Mouse (Mus musculus): Measurements from ENCODE around the gene Plk5. TPM values are rescaled to one million over a fixed set of nuclear protein-coding genes. Genes with fewer than 3 reads are reported as not detected.

Plk5 gene
- 2.9 and 3.2 TPM in 2 replicates for polyA plus RNA-seq (2014; fragmentation: Nextera tagmentation; extraction: Ambion mirVana)

DNA sequence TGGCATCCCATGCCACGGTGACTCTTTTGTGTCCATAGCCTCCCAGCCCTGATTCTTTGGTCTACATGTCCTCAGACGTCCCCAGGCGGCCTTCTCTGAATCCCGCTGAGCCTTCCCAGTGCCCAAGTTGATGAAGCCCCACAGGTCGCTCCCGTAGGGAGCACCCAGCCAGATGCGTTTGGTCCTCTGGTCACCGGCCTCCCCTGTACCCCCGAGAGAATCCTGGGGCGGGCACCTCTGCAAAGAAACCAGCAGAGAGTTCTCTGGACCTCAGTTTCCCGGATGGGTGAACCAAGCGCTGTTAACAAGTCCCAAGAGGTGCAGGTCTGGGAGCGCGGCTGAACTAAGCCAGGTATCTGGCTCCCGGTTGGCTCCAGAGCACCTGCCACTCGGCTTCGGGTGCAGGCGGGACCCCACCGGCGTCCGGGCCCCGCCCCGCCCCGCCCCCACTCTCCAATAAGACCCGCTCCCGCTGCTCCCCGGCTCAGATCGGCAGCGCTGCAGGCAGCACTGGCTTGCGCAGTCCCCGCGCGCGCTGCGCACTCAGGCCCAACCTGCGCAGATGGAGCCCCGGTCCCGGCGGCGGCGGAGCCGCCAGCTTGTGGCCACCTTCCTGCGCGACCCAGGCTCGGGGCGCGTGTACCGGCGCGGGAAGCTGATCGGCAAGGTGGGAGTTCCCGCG lies at the start of gene Plk5:
Gene Plk5 (plus strand): TSS at position 459 of the 682 bp plus-strand sequence.
- WGBS, result 1% methylated on average over 51 of the region's 53 CpGs
- DNase-seq, result peak; percentile 51
- H3K4me3 ChIP-seq (replicated peaks; ENCODE audit: low read depth, low read length), result peak within 1 kb of the TSS; percentile 32
- H3K9me3 ChIP-seq (ENCODE audit: control insufficient read depth, low read length), result no peaks in the 10 kb centered on the region
- peak within 1 kb of the TSS; percentile 26; the same call in 1 of the 2 replicates for H3K9ac ChIP-seq (replicated peaks; ENCODE audit: low read length)
- H3K36me3 ChIP-seq (ENCODE audit: control insufficient read depth, insufficient read depth, low read length), result no peaks in the 10 kb centered on the region
- peaks cover 51% of the 10 kb centered on the region for H3K27me3 ChIP-seq (ENCODE audit: control insufficient read depth, insufficient read depth, low read length)
- H3K4me1 ChIP-seq (ENCODE audit: control insufficient read depth, insufficient read depth, low read length), result peaks cover 7% of the 10 kb centered on the region; the same call in 1 of the 2 replicates
- H3K4me2 ChIP-seq (ENCODE audit: low read length), result peak within 1 kb of the TSS; percentile 54
- ATAC-seq (ENCODE audit: low FRiP score, low TSS enrichment), result no peak
- H3K27ac ChIP-seq (replicated peaks; ENCODE audit: low read depth, low read length), result no peak within 1 kb of the TSS

DNA sequence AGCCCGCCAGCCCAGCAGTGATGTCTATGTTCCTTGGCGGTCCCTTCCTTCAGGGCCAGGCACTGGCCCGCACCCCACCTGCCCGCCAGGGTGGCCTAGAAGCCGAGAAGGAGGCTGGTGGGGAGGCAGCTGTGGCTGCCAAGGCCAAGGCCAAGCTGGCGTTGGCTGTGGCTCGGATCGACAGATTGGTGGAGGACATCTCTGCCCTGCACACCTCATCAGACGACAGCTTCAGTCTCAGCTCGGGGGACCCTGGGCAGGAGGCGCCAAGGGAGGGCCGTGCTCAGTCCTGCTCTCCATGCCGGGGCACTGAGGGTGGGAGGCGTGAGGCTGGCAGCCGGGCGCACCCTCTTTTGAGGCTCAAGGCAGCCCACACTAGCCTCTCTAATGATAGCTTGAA lies 44.7 kb upstream of the Plk5 start:
- Histone ChIP-seq H3K27me3 (ENCODE audit: control insufficient read depth, insufficient read depth, low read length) (no peaks in the 10 kb centered on the region), H3K36me3 (ENCODE audit: control insufficient read depth, insufficient read depth, low read length) (peaks cover 99% of the 10 kb centered on the region), H3K27ac (replicated peaks; ENCODE audit: low read depth, low read length) (no peak overlapping the region), H3K4me1 (ENCODE audit: control insufficient read depth, insufficient read depth, low read length) (no peaks in the 10 kb centered on the region), H3K9me3 (ENCODE audit: control insufficient read depth, low read length) (no peaks in the 10 kb centered on the region), H3K4me2 (ENCODE audit: low read length) (no peak overlapping the region), H3K9ac (replicated peaks; ENCODE audit: low read length) (no peak overlapping the region), H3K4me3 (replicated peaks; ENCODE audit: low read depth, low read length) (no peak overlapping the region)
- WGBS, result 88% methylated on average over 16 of the region's 16 CpGs
- DNase-seq (no peak), ATAC-seq (ENCODE audit: low FRiP score, low TSS enrichment) (no peak)

DNA sequence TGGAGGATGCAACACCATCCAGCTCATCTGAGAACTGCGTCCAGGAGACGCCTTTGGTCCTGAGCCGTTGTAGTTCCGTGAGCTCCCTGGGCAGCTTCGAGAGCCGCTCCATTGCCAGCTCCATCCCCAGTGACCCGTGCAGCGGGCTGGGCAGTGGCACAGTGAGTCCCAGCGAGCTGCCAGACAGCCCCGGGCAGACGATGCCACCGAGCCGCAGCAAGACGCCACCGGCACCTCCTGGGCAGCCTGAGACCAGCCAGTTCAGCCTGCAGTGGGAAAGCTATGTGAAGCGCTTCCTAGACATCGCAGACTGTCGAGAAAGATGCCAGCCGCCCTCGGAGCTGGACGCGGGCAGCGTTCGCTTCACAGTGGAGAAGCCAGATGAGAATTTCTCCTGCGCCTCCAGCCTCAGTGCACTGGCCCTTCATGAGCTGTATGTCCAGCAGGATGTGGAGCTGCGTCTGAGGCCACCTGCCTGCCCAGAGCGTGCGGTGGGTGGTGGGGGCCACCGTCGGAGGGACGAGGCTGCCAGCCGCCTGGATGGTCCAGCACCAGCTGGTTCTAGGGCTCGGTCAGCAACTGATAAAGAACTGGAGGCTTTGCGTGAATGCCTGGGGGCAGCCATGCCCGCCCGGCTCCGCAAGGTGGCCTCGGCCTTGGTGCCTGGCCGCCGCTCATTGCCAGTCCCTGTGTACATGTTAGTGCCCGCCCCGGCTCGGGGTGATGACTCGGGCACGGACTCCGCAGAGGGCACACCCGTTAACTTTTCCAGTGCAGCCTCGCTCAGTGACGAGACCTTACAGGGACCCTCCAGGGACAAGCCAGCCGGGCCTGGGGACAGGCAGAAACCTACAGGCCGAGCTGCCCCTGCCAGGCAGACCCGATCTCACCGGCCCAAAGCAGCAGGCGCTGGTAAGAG lies 43.4 kb upstream of the Plk5 start:
- H3K9me3 ChIP-seq (ENCODE audit: control insufficient read depth, low read length), result no peaks in the 10 kb centered on the region
- H3K36me3 ChIP-seq (ENCODE audit: control insufficient read depth, insufficient read depth, low read length), result peaks cover 99% of the 10 kb centered on the region
- WGBS, result 74% methylated on average over 54 of the region's 54 CpGs
- DNase-seq, result no peak
- H3K27ac ChIP-seq (replicated peaks; ENCODE audit: low read depth, low read length), result no peak overlapping the region
- no peak overlapping the region for H3K9ac ChIP-seq (replicated peaks; ENCODE audit: low read length)
- no peaks in the 10 kb centered on the region for H3K27me3 ChIP-seq (ENCODE audit: control insufficient read depth, insufficient read depth, low read length)
- ATAC-seq (ENCODE audit: low FRiP score, low TSS enrichment), result no peak
- no peaks in the 10 kb centered on the region for H3K4me1 ChIP-seq (ENCODE audit: control insufficient read depth, insufficient read depth, low read length)
- no peak overlapping the region for H3K4me3 ChIP-seq (replicated peaks; ENCODE audit: low read depth, low read length)
- H3K4me2 ChIP-seq (ENCODE audit: low read length), result no peak overlapping the region

DNA sequence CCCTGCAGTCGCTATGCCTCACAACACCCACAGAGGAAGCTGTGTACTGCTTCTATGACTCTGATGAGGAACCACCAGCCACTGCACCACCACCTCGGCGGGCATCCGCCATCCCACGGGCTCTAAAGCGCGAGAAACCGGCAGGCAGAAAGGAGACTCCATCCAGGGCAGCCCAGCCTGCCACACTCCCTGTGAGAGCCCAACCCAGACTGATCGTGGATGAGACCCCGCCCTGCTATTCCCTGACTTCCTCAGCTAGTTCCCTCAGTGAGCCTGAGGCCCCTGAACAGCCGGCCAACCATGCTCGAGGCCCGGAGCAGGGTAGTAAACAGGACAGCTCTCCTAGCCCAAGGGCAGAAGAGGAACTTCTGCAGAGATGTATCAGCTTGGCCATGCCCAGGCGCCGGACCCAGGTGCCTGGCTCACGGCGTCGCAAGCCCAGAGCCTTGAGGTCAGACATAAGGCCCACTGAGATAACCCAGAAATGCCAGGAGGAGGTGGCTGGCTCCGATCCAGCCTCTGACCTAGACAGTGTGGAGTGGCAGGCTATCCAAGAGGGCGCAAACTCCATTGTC lies 42.5 kb upstream of the Plk5 start:
- Histone ChIP-seq H3K9me3 (ENCODE audit: control insufficient read depth, low read length) (no peaks in the 10 kb centered on the region), H3K4me2 (ENCODE audit: low read length) (no peak overlapping the region), H3K4me1 (ENCODE audit: control insufficient read depth, insufficient read depth, low read length) (no peaks in the 10 kb centered on the region), H3K4me3 (replicated peaks; ENCODE audit: low read depth, low read length) (no peak overlapping the region), H3K27ac (replicated peaks; ENCODE audit: low read depth, low read length) (no peak overlapping the region), H3K36me3 (ENCODE audit: control insufficient read depth, insufficient read depth, low read length) (peaks cover 99% of the 10 kb centered on the region), H3K27me3 (ENCODE audit: control insufficient read depth, insufficient read depth, low read length) (no peaks in the 10 kb centered on the region), H3K9ac (replicated peaks; ENCODE audit: low read length) (no peak overlapping the region)
- WGBS, result 70% methylated on average over 20 of the region's 20 CpGs
- DNase-seq (no peak), ATAC-seq (ENCODE audit: low FRiP score, low TSS enrichment) (no peak)

DNA sequence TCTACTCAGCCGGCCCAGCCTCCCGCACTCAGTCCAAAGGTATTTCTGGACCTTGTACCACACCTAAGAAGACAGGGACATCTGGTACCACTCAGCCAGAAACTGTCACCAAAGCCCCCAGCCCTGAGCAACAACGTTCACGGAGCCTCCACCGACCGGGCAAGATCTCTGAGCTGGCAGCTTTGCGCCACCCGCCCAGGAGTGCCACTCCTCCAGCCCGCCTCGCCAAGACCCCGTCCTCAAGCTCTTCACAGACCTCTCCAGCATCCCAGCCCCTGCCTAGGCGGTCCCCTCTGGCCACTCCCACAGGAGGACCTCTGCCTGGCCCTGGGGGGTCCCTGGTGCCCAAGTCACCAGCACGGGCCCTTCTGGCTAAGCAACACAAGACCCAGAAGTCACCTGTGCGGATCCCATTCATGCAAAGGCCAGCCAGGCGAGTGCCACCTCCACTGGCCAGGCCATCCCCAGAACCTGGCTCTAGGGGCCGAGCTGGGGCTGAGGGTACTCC lies 41.7 kb upstream of the Plk5 start:
- no peaks in the 10 kb centered on the region for H3K27me3 ChIP-seq (ENCODE audit: control insufficient read depth, insufficient read depth, low read length)
- peaks cover 94% of the 10 kb centered on the region for H3K36me3 ChIP-seq (ENCODE audit: control insufficient read depth, insufficient read depth, low read length)
- no peak overlapping the region for H3K4me3 ChIP-seq (replicated peaks; ENCODE audit: low read depth, low read length)
- no peak overlapping the region; the same call in 1 of the 2 replicates for H3K9ac ChIP-seq (replicated peaks; ENCODE audit: low read length)
- peaks cover 3% of the 10 kb centered on the region for H3K4me1 ChIP-seq (ENCODE audit: control insufficient read depth, insufficient read depth, low read length)
- ATAC-seq (ENCODE audit: low FRiP score, low TSS enrichment) (no peak), DNase-seq (no peak)
- no peak overlapping the region for H3K27ac ChIP-seq (replicated peaks; ENCODE audit: low read depth, low read length)
- H3K9me3 ChIP-seq (ENCODE audit: control insufficient read depth, low read length), result no peaks in the 10 kb centered on the region
- WGBS, result 64% methylated on average over 16 of the region's 16 CpGs
- no peak overlapping the region for H3K4me2 ChIP-seq (ENCODE audit: low read length)

DNA sequence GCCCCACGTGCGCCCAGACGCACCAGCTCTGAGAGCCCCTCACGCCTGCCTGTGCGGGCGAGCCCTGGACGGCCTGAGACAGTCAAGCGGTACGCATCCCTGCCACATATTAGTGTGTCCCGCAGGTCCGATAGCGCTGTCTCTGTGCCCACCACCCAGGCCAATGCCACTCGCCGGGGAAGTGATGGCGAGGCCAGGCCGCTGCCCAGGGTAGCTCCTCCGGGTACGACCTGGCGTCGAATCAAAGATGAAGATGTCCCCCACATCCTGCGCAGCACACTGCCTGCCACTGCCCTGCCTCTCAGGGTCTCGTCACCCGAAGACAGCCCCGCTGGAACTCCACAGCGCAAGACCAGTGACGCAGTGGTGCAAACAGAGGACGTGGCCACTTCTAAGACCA lies 40.9 kb upstream of the Plk5 start:
- Histone ChIP-seq H3K27ac (replicated peaks; ENCODE audit: low read depth, low read length) (no peak overlapping the region), H3K9ac (replicated peaks; ENCODE audit: low read length) (no peak overlapping the region), H3K4me2 (ENCODE audit: low read length) (no peak overlapping the region), H3K36me3 (ENCODE audit: control insufficient read depth, insufficient read depth, low read length) (peaks cover 87% of the 10 kb centered on the region), H3K4me1 (ENCODE audit: control insufficient read depth, insufficient read depth, low read length) (peaks cover 8% of the 10 kb centered on the region), H3K9me3 (ENCODE audit: control insufficient read depth, low read length) (no peaks in the 10 kb centered on the region), H3K27me3 (ENCODE audit: control insufficient read depth, insufficient read depth, low read length) (no peaks in the 10 kb centered on the region), H3K4me3 (replicated peaks; ENCODE audit: low read depth, low read length) (no peak overlapping the region)
- no peak for DNase-seq
- WGBS, result 57% methylated on average over 27 of the region's 27 CpGs
- ATAC-seq (ENCODE audit: low FRiP score, low TSS enrichment), result no peak

DNA sequence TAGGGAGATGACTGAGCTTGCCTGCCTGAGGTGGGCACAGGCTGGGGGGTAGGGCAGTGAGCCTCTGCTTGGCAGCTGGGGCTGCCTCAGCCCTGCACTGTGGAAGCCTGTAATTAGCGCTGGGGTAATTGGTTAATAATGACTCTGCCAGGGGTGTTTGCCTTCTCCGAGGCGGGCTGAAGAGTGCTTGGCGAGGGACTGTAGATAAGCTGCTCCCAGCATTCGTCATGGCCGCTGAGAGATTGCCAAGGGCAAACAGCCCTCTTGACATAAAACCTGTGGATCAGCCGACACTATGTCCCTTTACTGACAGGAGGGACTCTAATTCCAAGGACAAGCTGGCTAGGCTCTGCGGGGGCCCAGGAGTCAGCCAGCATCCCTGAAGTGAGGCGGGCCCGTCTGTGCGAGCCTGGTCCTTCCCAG lies 39.9 kb upstream of the Plk5 start:
- Histone ChIP-seq H3K9ac (replicated peaks; ENCODE audit: low read length) (no peak overlapping the region), H3K4me1 (ENCODE audit: control insufficient read depth, insufficient read depth, low read length) (peaks cover 8% of the 10 kb centered on the region), H3K4me3 (replicated peaks; ENCODE audit: low read depth, low read length) (no peak overlapping the region), H3K27me3 (ENCODE audit: control insufficient read depth, insufficient read depth, low read length) (no peaks in the 10 kb centered on the region), H3K4me2 (ENCODE audit: low read length) (no peak overlapping the region), H3K9me3 (ENCODE audit: control insufficient read depth, low read length) (no peaks in the 10 kb centered on the region), H3K36me3 (ENCODE audit: control insufficient read depth, insufficient read depth, low read length) (peaks cover 77% of the 10 kb centered on the region), H3K27ac (replicated peaks; ENCODE audit: low read depth, low read length) (no peak overlapping the region)
- ATAC-seq (ENCODE audit: low FRiP score, low TSS enrichment) (no peak), DNase-seq (no peak)
- 37% methylated on average over 11 of the region's 11 CpGs for WGBS

DNA sequence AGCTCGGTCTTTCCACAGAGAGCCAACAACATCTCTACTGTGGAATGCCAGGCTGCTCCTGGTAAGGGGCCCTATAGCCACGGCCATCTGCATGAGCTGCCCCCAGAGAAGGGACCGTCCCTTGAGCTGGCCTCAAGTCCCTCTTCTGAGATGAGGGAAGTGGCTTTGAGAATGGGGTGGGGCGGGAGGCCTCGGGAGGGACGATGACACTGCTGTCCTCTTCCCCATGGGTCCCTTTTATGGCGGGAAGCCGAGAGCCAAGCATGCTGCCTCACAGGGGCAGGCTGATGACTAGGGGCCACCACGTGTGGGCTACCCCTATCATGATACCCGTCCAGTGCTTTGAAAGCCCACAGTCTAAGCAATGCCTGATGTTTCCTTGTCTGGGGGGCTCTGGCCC lies 39.2 kb upstream of the Plk5 start:
- ATAC-seq (ENCODE audit: low FRiP score, low TSS enrichment), result no peak
- 43% methylated on average over 10 of the region's 10 CpGs for WGBS
- no peak for DNase-seq
- no peak overlapping the region for H3K9ac ChIP-seq (replicated peaks; ENCODE audit: low read length)
- H3K27me3 ChIP-seq (ENCODE audit: control insufficient read depth, insufficient read depth, low read length), result no peaks in the 10 kb centered on the region
- H3K4me2 ChIP-seq (ENCODE audit: low read length), result no peak overlapping the region
- H3K4me3 ChIP-seq (replicated peaks; ENCODE audit: low read depth, low read length), result no peak overlapping the region
- H3K27ac ChIP-seq (replicated peaks; ENCODE audit: low read depth, low read length), result no peak overlapping the region
- no peaks in the 10 kb centered on the region for H3K9me3 ChIP-seq (ENCODE audit: control insufficient read depth, low read length)
- H3K4me1 ChIP-seq (ENCODE audit: control insufficient read depth, insufficient read depth, low read length), result peaks cover 8% of the 10 kb centered on the region
- H3K36me3 ChIP-seq (ENCODE audit: control insufficient read depth, insufficient read depth, low read length), result peaks cover 70% of the 10 kb centered on the region
